Mouse (Mus musculus) gastrocnemius, postnatal 14 days (tissue): ENCODE measurements around the gene Atp5l. TPM values are rescaled to one million over a fixed set of nuclear protein-coding genes. Genes with fewer than 3 reads are reported as not detected.
A peak's percentile ranks its signal among the peaks of the same experiment; 100 is the strongest.

Experiments used
- DNase-seq: peaks from one replicate; pipeline ENCODE4 v3.0.0; 2021; ENCODE audit warnings: mixed read lengths
- intact Hi-C: fragments of 180-260 bp; cut with DNase I; formaldehyde crosslinking; loops from one replicate; pipeline ENCODE4 v1.15.1; 2025; ENCODE audit warnings: low total_unique reads
- total RNA-seq, 2 experiments: library from RNA; stranded (reverse); gene quantifications; 2 replicates each; pipeline ENCODE4 v1.2.3; 2021

Gene Atp5l
- total RNA-seq, 2 experiments from 2014 or later = 663 to 775 TPM

GRCm38 (mm10) chr9:44900402-44900801, 20.1 kb downstream of the Atp5l start:
- DNase-seq = no peak
- intact Hi-C loops = no loop called here

- intact Hi-C loops = loop anchor here (5.0 kb wide), 1 partner anchor 62 kb away; no protein-coding TSS in a partner anchor
- no peak for DNase-seq
Observed at GRCm38 (mm10) chr9:44899716-44900115, 20.8 kb downstream of the Atp5l start.

- intact Hi-C loops = loop anchor here (5.0 kb wide), 1 partner anchor 60 kb away; no protein-coding TSS in a partner anchor
- DNase-seq = no peak
Observed at GRCm38 (mm10) chr9:44897024-44897423, 23.5 kb downstream of the Atp5l start.

GRCm38 (mm10) chr9:44892664-44893063, 27.9 kb downstream of the Atp5l start:
- intact Hi-C loops = no loop called here
- no peak for DNase-seq

- intact Hi-C loops = no loop called here
- DNase-seq = no peak
Observed at GRCm38 (mm10) chr9:44891210-44891609, 29.3 kb downstream of the Atp5l start.

- DNase-seq = no peak
- intact Hi-C loops = no loop called here
Observed at GRCm38 (mm10) chr9:44890122-44890521, 30.4 kb downstream of the Atp5l start.

GRCm38 (mm10) chr9:44888114-44888624, 32.4 kb downstream of the Atp5l start:
- intact Hi-C loops = no loop called here
- DNase-seq = no peak

GRCm38 (mm10) chr9:44882981-44883569, 37.5 kb downstream of the Atp5l start:
- no peak for DNase-seq
- intact Hi-C loops = loop anchor here (5.0 kb wide), 1 partner anchor 41 kb away; no protein-coding TSS in a partner anchor

GRCm38 (mm10) chr9:44882436-44882980, 38.0 kb downstream of the Atp5l start:
- intact Hi-C loops = loop anchor here (5.0 kb wide), 1 partner anchor 40 kb away; no protein-coding TSS in a partner anchor
- DNase-seq = peak; percentile 34

GRCm38 (mm10) chr9:44881941-44882435, 38.6 kb downstream of the Atp5l start:
- intact Hi-C loops = loop anchor here (5.0 kb wide), 1 partner anchor 40 kb away; no protein-coding TSS in a partner anchor
- peak; percentile 68 for DNase-seq

GRCm38 (mm10) chr9:44881221-44881871, 39.2 kb downstream of the Atp5l start, which contains the start of gene Kmt2a:
TSS of gene Kmt2a (minus strand) at chr9:44881296.
- intact Hi-C loops = loop anchor here (5.0 kb wide), 1 partner anchor 39 kb away; no protein-coding TSS in a partner anchor
- peak; percentile 98 for DNase-seq

GRCm38 (mm10) chr9:44880309-44881081, 40.0 kb downstream of the Atp5l start:
- intact Hi-C loops = loop anchor here (5.0 kb wide), 1 partner anchor 38 kb away; no protein-coding TSS in a partner anchor
- peak; percentile 30 for DNase-seq

GRCm38 (mm10) chr9:44879694-44880271, 40.8 kb downstream of the Atp5l start:
- intact Hi-C loops = loop anchor here (5.0 kb wide), 1 partner anchor 37 kb away; no protein-coding TSS in a partner anchor
- DNase-seq = peak; percentile 13

GRCm38 (mm10) chr9:44878776-44879500, 41.6 kb downstream of the Atp5l start:
- intact Hi-C loops = no loop called here

GRCm38 (mm10) chr9:44877686-44878085, 42.9 kb downstream of the Atp5l start:
- intact Hi-C loops = no loop called here
- no peak for DNase-seq

More at GRCm38 (mm10) chr9:44878776-44879500, 41.6 kb downstream of the Atp5l start:
- DNase-seq = no peak

- intact Hi-C loops = no loop called here
- DNase-seq = peak; percentile 32
Observed at GRCm38 (mm10) chr9:44875476-44875875, 45.1 kb downstream of the Atp5l start.

GRCm38 (mm10) chr9:44874198-44874597, 46.3 kb downstream of the Atp5l start:
- intact Hi-C loops = no loop called here
- DNase-seq = no peak

GRCm38 (mm10) chr9:44873665-44874064, 46.9 kb downstream of the Atp5l start:
- intact Hi-C loops = no loop called here
- no peak for DNase-seq
